Mouse (Mus musculus) forebrain, embryonic 16.5 days (tissue): ENCODE results near the gene Pah. TPM values are rescaled to one million over a fixed set of nuclear protein-coding genes. Genes with fewer than 3 reads are reported as not detected.

Source experiments
- ATAC-seq: fragments of 200-750 bp; cut with Nextera tagmentation; 2 replicates; pipeline ENCODE4 v1.8.0; 2017; ENCODE audit warnings: mild to moderate bottlenecking, moderate library complexity
- H3K27ac ChIP-seq: fragments of 300-500 bp; sonication (generic); 2 replicates; pipeline ENCODE4 v1.5.1; 2014; ENCODE audit warnings: low read length, control low read depth
- H3K27me3 ChIP-seq: fragments of 300-500 bp; sonication (generic); replicated peaks from 2 replicates; pipeline ENCODE4 v1.6.1; 2014; ENCODE audit warnings: low read length; ENCODE audit not compliant: control insufficient read depth, insufficient read depth
- H3K36me3 ChIP-seq: fragments of 300-500 bp; sonication (generic); 2 replicates; pipeline ENCODE4 v1.6.1; 2014; ENCODE audit not compliant: control insufficient read depth, insufficient read depth
- H3K4me1 ChIP-seq: fragments of 300-500 bp; sonication (generic); replicated peaks from 2 replicates; pipeline ENCODE4 v1.6.1; 2014; ENCODE audit warnings: low read length; ENCODE audit not compliant: control insufficient read depth, insufficient read depth
- H3K4me2 ChIP-seq: fragments of 300-500 bp; sonication (generic); 2 replicates; pipeline ENCODE4 v1.6.1; 2014; ENCODE audit warnings: mild to moderate bottlenecking, low read length, control low read depth
- H3K4me3 ChIP-seq: fragments of 300-500 bp; sonication (generic); replicated peaks from 2 replicates; pipeline ENCODE4 v1.5.1; 2014; ENCODE audit warnings: mild to moderate bottlenecking, low read length, control low read depth
- H3K9ac ChIP-seq: fragments of 300-500 bp; sonication (generic); replicated peaks from 2 replicates; pipeline ENCODE4 v1.6.1; 2014; ENCODE audit warnings: low read depth, low read length, control low read depth
- H3K9me3 ChIP-seq: fragments of 300-500 bp; sonication (generic); 2 replicates; pipeline ENCODE4 v1.6.1; 2016; ENCODE audit warnings: low read length; ENCODE audit not compliant: control insufficient read depth
- WGBS: fragments of 180-500 bp; shearing (Covaris S2); extraction: QIAGEN DNeasy Blood & Tissue Kit; methylation state at CpG from one replicate; pipeline ENCODE4 v1.1.7; 2014; 5-methylcytosine and 5-hydroxymethylcytosine counted together
- polyA plus RNA-seq: library from polyadenylated mRNA; unstranded; fragments of >200 nt; fragmentation: Nextera tagmentation; extraction: Ambion mirVana; gene quantifications from 2 replicates; pipeline ENCODE4 v1.2.1, GENCODE M21; 2015

The Pah gene
- polyA plus RNA-seq, 1 experiment from 2014 or later = not detected

GRCm38 (mm10) chr10:87546299-87547234 lies 25.0 kb downstream of the Pah start:
- no peaks in the 10 kb centered on the region for H3K4me1 ChIP-seq
- H3K4me2 ChIP-seq = no peak overlapping the region
- no peak overlapping the region for H3K4me3 ChIP-seq
- no peaks in the 10 kb centered on the region for H3K36me3 ChIP-seq
- peaks cover 3% of the 10 kb centered on the region; the same call in 1 of the 2 replicates for H3K27me3 ChIP-seq
- 26% methylated on average over 19 of the region's 19 CpGs for WGBS
- H3K27ac ChIP-seq = no peak overlapping the region
- H3K9ac ChIP-seq = no peak overlapping the region
- no peak for ATAC-seq
- no peaks in the 10 kb centered on the region for H3K9me3 ChIP-seq

- Histone ChIP-seq H3K4me2 (peak overlapping the region; percentile 39), H3K27ac (no peak overlapping the region), H3K36me3 (no peaks in the 10 kb centered on the region), H3K9me3 (no peaks in the 10 kb centered on the region), H3K9ac (0 out of 2 replicates have a peak overlapping the region, but pooled peaks have one; percentile 18), H3K4me1 (no peaks in the 10 kb centered on the region), H3K27me3 (peaks cover 3% of the 10 kb centered on the region; the same call in 1 of the 2 replicates), H3K4me3 (peak overlapping the region; percentile 22)
- WGBS = 29% methylated on average over 8 of the region's 8 CpGs
- peak; percentile 92 for ATAC-seq
Measured at GRCm38 (mm10) chr10:87552726-87553125, 31.1 kb downstream of the Pah start.

GRCm38 (mm10) chr10:87556441-87556840 lies 34.8 kb downstream of the Pah start:
- Histone ChIP-seq H3K36me3 (no peaks in the 10 kb centered on the region), H3K4me3 (no peak overlapping the region), H3K9me3 (no peaks in the 10 kb centered on the region), H3K4me2 (no peak overlapping the region), H3K27me3 (no peaks in the 10 kb centered on the region), H3K9ac (no peak overlapping the region), H3K27ac (no peak overlapping the region), H3K4me1 (no peaks in the 10 kb centered on the region)
- WGBS = 79% methylated on average over 2 of the region's 2 CpGs
- no peak for ATAC-seq

GRCm38 (mm10) chr10:87563818-87564217 lies 42.2 kb downstream of the Pah start:
- Histone ChIP-seq H3K4me1 (no peaks in the 10 kb centered on the region), H3K4me2 (no peak overlapping the region), H3K27ac (no peak overlapping the region), H3K4me3 (no peak overlapping the region), H3K9ac (no peak overlapping the region), H3K36me3 (no peaks in the 10 kb centered on the region), H3K9me3 (no peaks in the 10 kb centered on the region), H3K27me3 (no peaks in the 10 kb centered on the region)
- WGBS = 54% methylated on average over 9 of the region's 9 CpGs
- no peak for ATAC-seq

- no peak for ATAC-seq
- Histone ChIP-seq H3K27me3 (no peaks in the 10 kb centered on the region), H3K4me1 (no peaks in the 10 kb centered on the region), H3K4me3 (no peak overlapping the region), H3K9ac (no peak overlapping the region), H3K9me3 (no peaks in the 10 kb centered on the region), H3K4me2 (no peak overlapping the region), H3K27ac (no peak overlapping the region), H3K36me3 (no peaks in the 10 kb centered on the region)
- 48% methylated on average over 2 of the region's 2 CpGs for WGBS
Measured at GRCm38 (mm10) chr10:87565712-87566111, 44.1 kb downstream of the Pah start.

GRCm38 (mm10) chr10:87572500-87572899 lies 50.9 kb downstream of the Pah start:
- Histone ChIP-seq H3K4me1 (no peaks in the 10 kb centered on the region), H3K27ac (no peak overlapping the region), H3K9me3 (0 out of 2 replicates have a peak, but pooled peaks cover 2% of the 10 kb centered on the region), H3K4me2 (no peak overlapping the region), H3K36me3 (no peaks in the 10 kb centered on the region), H3K9ac (no peak overlapping the region), H3K4me3 (no peak overlapping the region), H3K27me3 (no peaks in the 10 kb centered on the region)
- ATAC-seq = no peak
- 84% methylated on average over 4 of the region's 4 CpGs for WGBS

GRCm38 (mm10) chr10:87586696-87587095 lies 65.1 kb downstream of the Pah start:
- no peak for ATAC-seq
- no peaks in the 10 kb centered on the region for H3K27me3 ChIP-seq
- 72% methylated on average over 1 of the region's 1 CpGs for WGBS

GRCm38 (mm10) chr10:87593916-87594315 lies 72.3 kb downstream of the Pah start:
- Histone ChIP-seq H3K4me3 (no peak overlapping the region), H3K27ac (no peak overlapping the region), H3K9me3 (no peaks in the 10 kb centered on the region), H3K4me1 (peaks cover 3% of the 10 kb centered on the region; the same call in 1 of the 2 replicates), H3K9ac (no peak overlapping the region), H3K36me3 (no peaks in the 10 kb centered on the region), H3K27me3 (no peaks in the 10 kb centered on the region), H3K4me2 (no peak overlapping the region)
- ATAC-seq = no peak
- 18% methylated on average over 2 of the region's 2 CpGs for WGBS

More at GRCm38 (mm10) chr10:87586696-87587095, 65.1 kb downstream of the Pah start:
- H3K4me1 ChIP-seq = no peaks in the 10 kb centered on the region
- H3K9me3 ChIP-seq = no peaks in the 10 kb centered on the region
- no peak overlapping the region for H3K4me2 ChIP-seq
- H3K9ac ChIP-seq = no peak overlapping the region
- H3K36me3 ChIP-seq = no peaks in the 10 kb centered on the region
- no peak overlapping the region for H3K4me3 ChIP-seq
- no peak overlapping the region for H3K27ac ChIP-seq

GRCm38 (mm10) chr10:87596361-87597074 lies 74.9 kb downstream of the Pah start:
- WGBS = 40% methylated on average over 5 of the region's 5 CpGs
- peaks cover 3% of the 10 kb centered on the region; the same call in 1 of the 2 replicates for H3K4me1 ChIP-seq
- H3K9ac ChIP-seq = no peak overlapping the region
- no peak overlapping the region for H3K27ac ChIP-seq
- H3K4me2 ChIP-seq = no peak overlapping the region
- H3K27me3 ChIP-seq = no peaks in the 10 kb centered on the region
- no peaks in the 10 kb centered on the region for H3K9me3 ChIP-seq
- ATAC-seq = no peak
- no peak overlapping the region for H3K4me3 ChIP-seq
- H3K36me3 ChIP-seq = no peaks in the 10 kb centered on the region
